Mouse (Mus musculus): ENCODE results near the gene Nr5a1. TPM values are rescaled to one million over a fixed set of nuclear protein-coding genes. Genes with fewer than 3 reads are reported as not detected.

Gene Nr5a1
- polyA plus RNA-seq, 1 experiment = not detected

GRCm38 (mm10) chr2:38722076-38722475 is 7.7 kb upstream of the Nr5a1 start:
- WGBS = 64% methylated on average over 4 of the region's 4 CpGs
- H3K4me3 ChIP-seq (ENCODE audit: insufficient read depth, low read depth, low read length) = no peak overlapping the region
- TF ChIP-seq CTCF (IDR thresholded peaks at IDR 0.05; ENCODE audit: insufficient read depth, low read depth, low read length) (no peak), POLR2A (IDR thresholded peaks at IDR 0.05; ENCODE audit: insufficient read depth, low read depth, low read length) (no peak)
- no peaks in the 10 kb centered on the region for H3K4me1 ChIP-seq (ENCODE audit: control insufficient read depth, insufficient read depth, low read length)
- no peak overlapping the region for H3K27ac ChIP-seq (ENCODE audit: insufficient read depth, low read depth, low read length)

- H3K27ac ChIP-seq (ENCODE audit: insufficient read depth, low read depth, low read length) = no peak overlapping the region
- no peaks in the 10 kb centered on the region for H3K4me1 ChIP-seq (ENCODE audit: control insufficient read depth, insufficient read depth, low read length)
- WGBS = 48% methylated on average over 2 of the region's 2 CpGs
- TF ChIP-seq POLR2A (IDR thresholded peaks at IDR 0.05; ENCODE audit: insufficient read depth, low read depth, low read length) (no peak), CTCF (IDR thresholded peaks at IDR 0.05; ENCODE audit: insufficient read depth, low read depth, low read length) (no peak)
- no peak overlapping the region for H3K4me3 ChIP-seq (ENCODE audit: insufficient read depth, low read depth, low read length)
These were observed 6.3 kb upstream of the Nr5a1 start for GRCm38 (mm10) chr2:38720661-38721060.

- TF ChIP-seq POLR2A (IDR thresholded peaks at IDR 0.05; ENCODE audit: insufficient read depth, low read depth, low read length) (no peak), CTCF (IDR thresholded peaks at IDR 0.05; ENCODE audit: insufficient read depth, low read depth, low read length) (no peak)
- Histone ChIP-seq H3K4me3 (ENCODE audit: insufficient read depth, low read depth, low read length) (no peak overlapping the region), H3K27ac (ENCODE audit: insufficient read depth, low read depth, low read length) (no peak overlapping the region), H3K4me1 (ENCODE audit: control insufficient read depth, insufficient read depth, low read length) (no peaks in the 10 kb centered on the region)
- WGBS = 89% methylated on average over 6 of the region's 6 CpGs
These were observed 5.0 kb upstream of the Nr5a1 start for GRCm38 (mm10) chr2:38719354-38719753.

DNA sequence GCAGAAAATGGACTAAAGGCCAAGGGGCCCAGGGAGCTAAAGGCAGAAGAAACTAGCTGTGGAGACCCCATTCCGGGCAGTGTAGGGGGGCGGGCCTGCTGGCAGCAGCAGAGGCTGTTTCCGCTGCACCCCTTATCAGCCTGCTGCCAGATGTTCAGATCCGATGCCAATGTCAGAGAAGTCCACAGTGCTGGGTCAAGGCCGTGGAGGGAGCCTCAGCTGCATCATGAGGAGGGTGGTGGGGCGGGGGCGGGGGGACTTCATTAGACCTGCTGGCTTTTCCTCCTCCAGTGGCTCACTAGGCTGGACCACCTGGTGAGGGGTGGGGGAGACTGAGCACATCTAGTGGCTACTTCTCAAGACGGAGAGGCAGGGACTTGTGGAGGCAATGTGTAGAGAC is 4.3 kb upstream of the Nr5a1 start:
- Histone ChIP-seq H3K4me3 (ENCODE audit: insufficient read depth, low read depth, low read length) (no peak overlapping the region), H3K27ac (ENCODE audit: insufficient read depth, low read depth, low read length) (no peak overlapping the region), H3K4me1 (ENCODE audit: control insufficient read depth, insufficient read depth, low read length) (no peaks in the 10 kb centered on the region)
- 61% methylated on average over 8 of the region's 8 CpGs for WGBS
- TF ChIP-seq POLR2A (IDR thresholded peaks at IDR 0.05; ENCODE audit: insufficient read depth, low read depth, low read length) (no peak), CTCF (IDR thresholded peaks at IDR 0.05; ENCODE audit: insufficient read depth, low read depth, low read length) (no peak)

- WGBS = 94% methylated on average over 2 of the region's 2 CpGs
These were observed 3.1 kb upstream of the Nr5a1 start for GRCm38 (mm10) chr2:38717436-38717835.

GRCm38 (mm10) chr2:38713596-38713995 is 746 bp downstream of the Nr5a1 start:
- WGBS = 86% methylated on average over 3 of the region's 3 CpGs
- Histone ChIP-seq H3K27ac (ENCODE audit: insufficient read depth, low read depth, low read length) (no peak overlapping the region), H3K4me1 (ENCODE audit: control insufficient read depth, insufficient read depth, low read length) (peaks cover 17% of the 10 kb centered on the region), H3K4me3 (ENCODE audit: insufficient read depth, low read depth, low read length) (no peak overlapping the region)
- TF ChIP-seq POLR2A (IDR thresholded peaks at IDR 0.05; ENCODE audit: insufficient read depth, low read depth, low read length) = no peak
- no peak for TF ChIP-seq CTCF (IDR thresholded peaks at IDR 0.05; ENCODE audit: insufficient read depth, low read depth, low read length)

More at GRCm38 (mm10) chr2:38717436-38717835, 3.1 kb upstream of the Nr5a1 start:
- no peak overlapping the region for H3K27ac ChIP-seq (ENCODE audit: insufficient read depth, low read depth, low read length)
- no peak for TF ChIP-seq POLR2A (IDR thresholded peaks at IDR 0.05; ENCODE audit: insufficient read depth, low read depth, low read length)
- TF ChIP-seq CTCF (IDR thresholded peaks at IDR 0.05; ENCODE audit: insufficient read depth, low read depth, low read length) = no peak
- no peak overlapping the region for H3K4me3 ChIP-seq (ENCODE audit: insufficient read depth, low read depth, low read length)
- no peaks in the 10 kb centered on the region for H3K4me1 ChIP-seq (ENCODE audit: control insufficient read depth, insufficient read depth, low read length)

- Histone ChIP-seq H3K4me3 (ENCODE audit: insufficient read depth, low read depth, low read length) (no peak overlapping the region), H3K4me1 (ENCODE audit: control insufficient read depth, insufficient read depth, low read length) (peaks cover 17% of the 10 kb centered on the region), H3K27ac (ENCODE audit: insufficient read depth, low read depth, low read length) (no peak overlapping the region)
- TF ChIP-seq CTCF (IDR thresholded peaks at IDR 0.05; ENCODE audit: insufficient read depth, low read depth, low read length) (no peak), POLR2A (IDR thresholded peaks at IDR 0.05; ENCODE audit: insufficient read depth, low read depth, low read length) (no peak)
- 66% methylated on average over 11 of the region's 11 CpGs for WGBS
These were observed 1.6 kb downstream of the Nr5a1 start for GRCm38 (mm10) chr2:38712769-38713125.

- H3K4me3 ChIP-seq (ENCODE audit: insufficient read depth, low read depth, low read length) = no peak overlapping the region
- peaks cover 17% of the 10 kb centered on the region for H3K4me1 ChIP-seq (ENCODE audit: control insufficient read depth, insufficient read depth, low read length)
- TF ChIP-seq CTCF (IDR thresholded peaks at IDR 0.05; ENCODE audit: insufficient read depth, low read depth, low read length) (no peak), POLR2A (IDR thresholded peaks at IDR 0.05; ENCODE audit: insufficient read depth, low read depth, low read length) (no peak)
- 14% methylated on average over 54 of the region's 58 CpGs for WGBS
- no peak overlapping the region for H3K27ac ChIP-seq (ENCODE audit: insufficient read depth, low read depth, low read length)
These were observed 2.1 kb downstream of the Nr5a1 start for GRCm38 (mm10) chr2:38712076-38712768.

GRCm38 (mm10) chr2:38711421-38711861 is 2.9 kb downstream of the Nr5a1 start:
- WGBS = 2% methylated on average over 40 of the region's 40 CpGs
- Histone ChIP-seq H3K27ac (ENCODE audit: insufficient read depth, low read depth, low read length) (no peak overlapping the region), H3K4me3 (ENCODE audit: insufficient read depth, low read depth, low read length) (no peak overlapping the region), H3K4me1 (ENCODE audit: control insufficient read depth, insufficient read depth, low read length) (peaks cover 17% of the 10 kb centered on the region)
- TF ChIP-seq CTCF (IDR thresholded peaks at IDR 0.05; ENCODE audit: insufficient read depth, low read depth, low read length) (no peak), POLR2A (IDR thresholded peaks at IDR 0.05; ENCODE audit: insufficient read depth, low read depth, low read length) (no peak)

All from olfactory bulb, adult 2 months (tissue).